Mouse (Mus musculus) forebrain, embryonic 14.5 days (tissue): ENCODE results near the gene Cit. TPM values are rescaled to one million over a fixed set of nuclear protein-coding genes. Genes with fewer than 3 reads are reported as not detected.

ENCODE experiments used
- ATAC-seq: fragments of 200-750 bp; cut with Nextera tagmentation; 2 replicates; pipeline ENCODE4 v1.8.0; 2017; ENCODE audit warnings: mild to moderate bottlenecking, moderate library complexity
- DNase-seq: peaks from one replicate; pipeline ENCODE4 v3.0.0-alpha.2; 2015; ENCODE audit warnings: low spot score
- H3K27ac ChIP-seq: fragments of 300-500 bp; sonication (generic); 2 replicates; pipeline ENCODE4 v1.5.1; 2014; ENCODE audit warnings: low read depth, mild to moderate bottlenecking, control low read depth, low read length, moderate library complexity
- H3K27me3 ChIP-seq: fragments of 300-500 bp; sonication (generic); replicated peaks from 2 replicates; pipeline ENCODE4 v1.6.1; 2014; ENCODE audit warnings: low read length, control low read depth, mixed read lengths; ENCODE audit not compliant: control insufficient read depth, insufficient read depth
- H3K36me3 ChIP-seq: fragments of 300-500 bp; sonication (generic); 2 replicates; pipeline ENCODE4 v1.6.1; 2014; ENCODE audit warnings: low read length, control low read depth; ENCODE audit not compliant: control insufficient read depth, insufficient read depth
- H3K4me1 ChIP-seq: fragments of 300-500 bp; sonication (generic); 2 replicates; pipeline ENCODE4 v1.6.1; 2014; ENCODE audit warnings: antibody characterized with exemption, low read length, control low read depth; ENCODE audit not compliant: control insufficient read depth, insufficient read depth
- H3K4me2 ChIP-seq: fragments of 300-500 bp; sonication (generic); 2 replicates; pipeline ENCODE4 v1.6.1; 2014; ENCODE audit warnings: mild to moderate bottlenecking, control low read depth, low read length
- H3K4me3 ChIP-seq: fragments of 300-500 bp; sonication (generic); 2 replicates; pipeline ENCODE4 v1.5.1; 2014; ENCODE audit warnings: low read depth, low read length, control low read depth
- H3K9ac ChIP-seq: fragments of 300-500 bp; sonication (generic); 2 replicates; pipeline ENCODE4 v1.6.1; 2014; ENCODE audit warnings: mild to moderate bottlenecking, low read length, control low read depth, moderate library complexity
- H3K9me3 ChIP-seq: fragments of 300-500 bp; sonication (generic); replicated peaks from 2 replicates; pipeline ENCODE4 v1.6.1; 2016; ENCODE audit warnings: low read length, control low read depth, mixed read lengths; ENCODE audit not compliant: control insufficient read depth
- WGBS: fragments of 180-500 bp; shearing (Covaris S2); extraction: QIAGEN DNeasy Blood & Tissue Kit; methylation state at CpG from one replicate; pipeline ENCODE4 v1.1.7; 2014; 5-methylcytosine and 5-hydroxymethylcytosine counted together
- polyA plus RNA-seq: library from polyadenylated mRNA; unstranded; fragments of >200 nt; fragmentation: Nextera tagmentation; extraction: Ambion mirVana; gene quantifications from 2 replicates; pipeline ENCODE4 v1.2.1, GENCODE M21; 2014

Cit gene
- polyA plus RNA-seq, 1 experiment from 2014 or later = 9.1 TPM

DNA sequence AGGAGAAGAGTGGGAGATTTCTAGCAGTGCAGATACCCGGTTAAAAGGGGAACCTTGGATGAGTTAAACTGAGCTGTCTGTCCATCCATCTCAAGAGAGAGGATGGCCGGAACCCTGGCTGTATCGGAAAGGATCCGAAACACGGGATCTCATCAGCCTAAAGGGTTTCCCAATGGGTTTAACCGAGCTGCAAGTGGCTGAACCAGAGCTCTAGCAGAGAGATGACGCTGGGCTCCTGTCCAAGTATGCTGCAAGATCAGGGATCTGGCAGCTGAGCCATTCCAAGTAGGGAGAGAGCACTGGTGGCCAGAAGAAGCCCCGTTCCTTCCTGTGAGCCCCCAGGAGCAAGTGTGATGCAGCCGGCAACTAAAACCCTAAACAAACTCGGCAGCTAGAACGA is 64.0 kb downstream of the Cit start:
- peak overlapping the region; percentile 53; the same call in 1 of the 2 replicates for H3K4me2 ChIP-seq
- no peak for ATAC-seq
- WGBS = 75% methylated on average over 11 of the region's 11 CpGs
- H3K9me3 ChIP-seq = no peaks in the 10 kb centered on the region
- H3K4me3 ChIP-seq = 0 out of 2 replicates have a peak overlapping the region, but pooled peaks have one; percentile 29
- no peaks in the 10 kb centered on the region for H3K27me3 ChIP-seq
- DNase-seq = peak; percentile 54
- H3K27ac ChIP-seq = 0 out of 2 replicates have a peak overlapping the region, but pooled peaks have one; percentile 21
- H3K4me1 ChIP-seq = peaks cover 13% of the 10 kb centered on the region
- no peak overlapping the region for H3K9ac ChIP-seq
- H3K36me3 ChIP-seq = no peaks in the 10 kb centered on the region

DNA sequence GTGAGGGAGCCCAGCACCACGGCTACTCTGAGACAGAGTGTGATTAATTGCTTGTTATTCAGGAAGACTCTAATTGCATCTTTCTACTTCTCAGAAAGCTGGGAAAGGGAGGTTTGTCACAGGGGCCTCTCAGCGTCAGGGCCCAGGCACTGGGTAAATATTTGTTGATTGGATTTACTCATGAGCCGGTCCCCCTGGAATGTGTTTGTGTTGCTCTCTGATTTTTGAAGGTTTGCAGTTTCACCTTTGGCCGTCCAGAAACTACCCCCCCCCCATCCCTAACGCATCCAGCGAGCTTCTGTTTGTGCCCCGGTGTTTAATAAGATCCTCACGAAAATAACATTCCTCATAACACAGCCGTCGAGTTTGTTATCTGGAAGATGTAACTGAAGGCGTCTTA is 65.4 kb downstream of the Cit start:
- Histone ChIP-seq H3K9ac (no peak overlapping the region), H3K36me3 (no peaks in the 10 kb centered on the region), H3K4me3 (no peak overlapping the region), H3K4me1 (peaks cover 13% of the 10 kb centered on the region), H3K4me2 (no peak overlapping the region), H3K27me3 (no peaks in the 10 kb centered on the region), H3K27ac (no peak overlapping the region), H3K9me3 (no peaks in the 10 kb centered on the region)
- ATAC-seq (no peak), DNase-seq (no peak)
- WGBS = 82% methylated on average over 11 of the region's 11 CpGs

DNA sequence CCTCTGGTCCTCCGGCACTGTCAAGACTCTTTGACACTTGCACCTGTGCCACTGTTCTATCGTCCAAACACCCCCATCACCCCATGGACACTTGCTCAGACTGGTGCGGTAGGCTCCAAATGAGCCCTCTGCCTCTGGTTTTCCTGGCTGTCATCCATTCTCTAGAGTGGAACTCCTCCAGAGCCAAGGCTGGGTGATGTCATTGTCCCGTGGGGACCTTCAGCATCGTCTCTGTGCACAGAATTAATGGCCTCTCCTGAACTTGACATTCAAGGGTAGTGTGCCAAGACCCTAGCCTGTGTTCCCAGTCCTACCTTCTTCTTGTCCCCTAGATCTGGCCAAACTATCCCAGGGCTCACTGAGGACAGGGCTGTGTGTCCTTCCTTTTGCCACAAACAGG is 70.4 kb downstream of the Cit start:
- H3K9ac ChIP-seq = no peak overlapping the region
- DNase-seq (no peak), ATAC-seq (no peak)
- H3K4me1 ChIP-seq = no peaks in the 10 kb centered on the region
- no peaks in the 10 kb centered on the region for H3K27me3 ChIP-seq
- no peak overlapping the region for H3K4me2 ChIP-seq
- no peaks in the 10 kb centered on the region for H3K36me3 ChIP-seq
- H3K4me3 ChIP-seq = no peak overlapping the region
- H3K27ac ChIP-seq = no peak overlapping the region
- 77% methylated on average over 5 of the region's 5 CpGs for WGBS
- no peaks in the 10 kb centered on the region for H3K9me3 ChIP-seq

DNA sequence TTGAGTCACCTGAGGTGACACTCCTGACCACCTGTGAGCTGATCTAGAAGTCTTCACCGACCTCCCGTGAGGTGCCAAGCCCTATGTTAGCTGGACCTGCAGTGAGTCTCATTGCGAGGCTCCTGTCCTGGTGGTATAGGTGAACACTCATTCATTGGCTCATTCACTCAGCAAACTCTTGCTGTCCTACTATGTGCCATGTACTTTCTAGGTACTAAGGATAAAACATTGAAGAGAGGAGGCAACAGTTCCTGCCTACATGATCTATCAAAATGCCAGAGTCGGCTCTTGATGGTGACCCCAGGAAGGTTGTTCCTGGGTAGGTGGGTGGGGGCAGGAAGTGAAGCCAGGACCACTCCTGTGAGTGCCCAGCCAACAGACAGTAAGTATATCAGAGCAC is 72.9 kb downstream of the Cit start:
- DNase-seq (no peak), ATAC-seq (no peak)
- Histone ChIP-seq H3K36me3 (no peaks in the 10 kb centered on the region), H3K4me2 (no peak overlapping the region), H3K9ac (no peak overlapping the region), H3K4me1 (no peaks in the 10 kb centered on the region), H3K9me3 (no peaks in the 10 kb centered on the region), H3K4me3 (no peak overlapping the region), H3K27me3 (no peaks in the 10 kb centered on the region), H3K27ac (no peak overlapping the region)
- WGBS = 96% methylated on average over 4 of the region's 4 CpGs

DNA sequence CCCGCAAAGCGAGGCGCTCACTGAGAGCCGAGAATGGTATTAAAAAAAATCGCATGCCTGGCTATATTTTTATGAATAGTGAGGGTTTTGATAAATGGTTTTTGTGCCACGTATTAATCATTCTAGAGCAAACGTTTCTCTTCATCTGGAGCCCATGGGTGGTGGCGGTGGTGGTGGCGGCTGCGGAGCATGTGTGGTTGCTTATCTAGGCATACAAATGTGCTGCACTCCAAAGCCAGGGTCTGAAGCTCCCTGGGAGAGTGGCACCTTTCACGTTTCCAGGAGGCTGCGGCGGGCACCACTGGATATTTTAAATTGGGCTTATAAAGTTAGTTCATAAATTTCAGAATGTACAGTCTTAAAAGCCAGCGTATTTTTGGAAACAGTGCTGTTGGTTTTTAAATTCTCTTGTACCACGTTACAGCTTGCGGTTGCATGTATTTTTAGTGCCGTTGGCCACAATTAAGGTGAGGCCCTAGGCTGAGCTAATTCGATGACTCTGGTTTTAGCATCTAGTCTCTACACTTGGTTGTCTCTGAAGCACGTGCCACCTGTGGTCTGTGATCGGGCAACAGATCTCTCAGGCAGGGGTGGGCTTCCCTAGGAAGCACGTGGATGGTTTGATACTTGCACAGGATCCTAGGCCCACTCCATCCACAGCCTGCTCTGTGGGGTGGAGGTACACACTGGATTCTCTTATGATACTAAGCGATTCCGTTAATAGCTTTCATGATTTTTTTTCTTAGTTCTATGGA is 73.7 kb downstream of the Cit start:
- Histone ChIP-seq H3K9ac (no peak overlapping the region), H3K9me3 (no peaks in the 10 kb centered on the region), H3K27ac (no peak overlapping the region), H3K4me1 (no peaks in the 10 kb centered on the region), H3K4me2 (no peak overlapping the region), H3K27me3 (no peaks in the 10 kb centered on the region), H3K4me3 (no peak overlapping the region), H3K36me3 (no peaks in the 10 kb centered on the region)
- WGBS = 93% methylated on average over 23 of the region's 23 CpGs
- no peak for ATAC-seq
- no peak for DNase-seq

DNA sequence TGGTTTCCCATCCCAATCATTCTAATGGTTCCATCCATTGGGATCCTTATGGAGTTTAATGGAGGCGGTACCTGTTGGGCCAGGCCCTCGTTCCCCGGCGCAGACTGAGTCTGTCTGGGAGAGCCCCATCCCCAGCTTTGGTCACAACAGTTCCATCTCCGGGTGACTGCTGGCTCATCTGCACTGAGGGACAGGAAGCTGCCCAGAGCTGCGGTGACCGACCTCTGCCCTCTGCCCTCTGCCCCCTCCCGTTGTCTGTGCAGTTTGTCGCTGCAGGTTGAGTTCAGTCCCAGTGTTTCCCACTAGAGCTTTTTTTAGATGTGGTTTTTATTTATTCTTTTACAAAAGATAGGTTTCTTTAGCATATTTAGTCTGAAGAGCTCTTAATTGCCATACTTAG is 76.9 kb downstream of the Cit start:
- DNase-seq = no peak
- no peak overlapping the region for H3K9ac ChIP-seq
- WGBS = 88% methylated on average over 9 of the region's 9 CpGs

DNA sequence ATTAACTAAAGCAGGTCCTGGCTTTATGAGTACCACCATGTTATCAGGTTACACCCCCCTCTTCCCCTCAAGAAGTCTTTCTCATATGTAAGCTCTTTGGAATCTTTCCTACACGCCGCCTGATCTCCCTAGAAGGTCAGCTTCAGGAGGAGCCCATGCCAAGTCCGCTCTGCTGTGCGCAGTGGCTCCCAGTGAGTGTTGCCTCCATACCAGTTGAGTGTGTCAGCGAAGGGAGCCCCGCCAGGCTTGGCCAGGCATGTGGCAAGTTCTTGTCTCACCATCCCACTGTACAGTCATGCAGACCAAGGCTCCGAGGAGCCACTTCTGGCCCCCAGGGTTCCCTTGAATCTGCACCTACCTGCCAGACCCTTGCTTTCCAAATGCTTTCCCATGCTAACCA is 79.9 kb downstream of the Cit start:
- 95% methylated on average over 7 of the region's 7 CpGs for whole genome bisulfite sequencing
- no peak overlapping the region for H3K27ac ChIP-seq
- H3K4me3 ChIP-seq = no peak overlapping the region
- no peak overlapping the region for H3K4me2 ChIP-seq
- ATAC-seq = no peak
- H3K9ac ChIP-seq = no peak overlapping the region
- H3K9me3 ChIP-seq = no peaks in the 10 kb centered on the region
- no peaks in the 10 kb centered on the region for H3K4me1 ChIP-seq
- peaks cover 21% of the 10 kb centered on the region for H3K36me3 ChIP-seq
- DNase-seq = no peak
- no peaks in the 10 kb centered on the region for H3K27me3 ChIP-seq

More for the DNA sequence above, 76.9 kb downstream of the Cit start:
- no peaks in the 10 kb centered on the region for H3K4me1 ChIP-seq
- H3K27ac ChIP-seq = no peak overlapping the region
- peaks cover 5% of the 10 kb centered on the region; the same call in 1 of the 2 replicates for H3K36me3 ChIP-seq
- no peak overlapping the region for H3K4me2 ChIP-seq
- no peak overlapping the region for H3K4me3 ChIP-seq
- no peak for ATAC-seq
- no peaks in the 10 kb centered on the region for H3K27me3 ChIP-seq
- no peaks in the 10 kb centered on the region for H3K9me3 ChIP-seq

DNA sequence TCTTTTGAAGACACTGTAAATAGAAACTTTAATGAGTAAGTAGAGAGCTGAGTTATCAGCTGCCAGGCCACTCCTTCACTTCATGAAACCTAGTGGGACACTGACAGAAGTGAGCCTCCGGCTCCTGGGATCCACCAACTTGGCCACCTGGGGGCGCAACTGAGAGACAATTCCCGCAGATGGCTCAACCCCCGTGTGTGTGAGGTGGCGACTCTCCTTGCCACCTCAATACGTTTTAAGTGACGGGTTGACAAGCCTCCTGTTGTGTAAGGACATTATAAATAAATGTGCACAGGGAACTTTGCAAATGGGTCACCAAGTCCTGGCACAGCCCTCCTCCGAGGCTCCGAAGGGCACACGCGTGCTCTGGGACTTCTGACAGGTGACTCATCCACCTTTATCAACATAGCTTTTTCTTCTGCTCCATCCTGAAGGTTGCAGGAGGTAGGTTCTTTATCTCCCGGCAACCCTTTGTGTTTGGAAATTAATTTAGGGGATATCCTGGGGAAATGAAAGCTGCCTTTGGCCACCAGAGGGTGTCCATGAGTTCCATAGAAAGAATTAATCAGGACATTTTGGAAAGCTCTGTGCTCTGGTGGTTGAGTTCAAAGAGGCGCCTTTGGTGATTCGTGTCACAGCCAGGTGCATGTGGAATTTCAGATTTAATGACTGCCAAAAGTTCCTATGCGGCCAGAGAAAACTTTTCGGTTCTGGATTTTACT is 83.9 kb downstream of the Cit start:
- DNase-seq = no peak

DNA sequence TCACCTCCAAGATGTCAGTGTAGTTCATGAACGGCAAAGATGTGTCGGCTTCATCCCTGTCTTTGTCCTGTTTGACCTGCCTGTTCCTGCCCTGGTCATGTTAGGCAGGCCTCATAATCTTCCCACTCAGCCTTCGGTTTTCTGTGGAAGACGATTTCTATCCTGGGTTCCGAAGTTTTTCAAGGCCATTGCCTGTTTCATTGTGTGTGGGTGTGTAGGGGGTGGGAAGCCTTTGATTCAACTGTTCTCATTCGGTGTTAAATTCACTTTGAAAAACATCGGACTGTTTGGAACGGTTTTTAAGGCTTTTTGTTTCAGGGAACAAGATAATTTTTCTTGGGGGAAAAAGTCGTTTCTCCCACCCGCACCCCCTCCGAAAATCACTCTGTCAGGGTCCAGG is 87.2 kb downstream of the Cit start:
- Histone ChIP-seq H3K4me3 (no peak overlapping the region), H3K9me3 (no peaks in the 10 kb centered on the region), H3K27ac (no peak overlapping the region), H3K9ac (no peak overlapping the region), H3K4me1 (no peaks in the 10 kb centered on the region), H3K27me3 (no peaks in the 10 kb centered on the region), H3K36me3 (peaks cover 52% of the 10 kb centered on the region), H3K4me2 (no peak overlapping the region)
- no peak for ATAC-seq
- no peak for DNase-seq
- 95% methylated on average over 11 of the region's 11 CpGs for WGBS

More for the DNA sequence above, 83.9 kb downstream of the Cit start:
- H3K9ac ChIP-seq = no peak overlapping the region
- ATAC-seq = no peak
- no peaks in the 10 kb centered on the region for H3K27me3 ChIP-seq
- H3K27ac ChIP-seq = no peak overlapping the region
- peaks cover 40% of the 10 kb centered on the region for H3K36me3 ChIP-seq
- 85% methylated on average over 16 of the region's 16 CpGs for WGBS
- H3K9me3 ChIP-seq = no peaks in the 10 kb centered on the region
- H3K4me1 ChIP-seq = no peaks in the 10 kb centered on the region
- H3K4me2 ChIP-seq = no peak overlapping the region
- H3K4me3 ChIP-seq = no peak overlapping the region
